Mouse (Mus musculus) heart, embryonic 16.5 days (tissue): ENCODE data around the gene Glis3. TPM values are rescaled to one million over a fixed set of nuclear protein-coding genes. Genes with fewer than 3 reads are reported as not detected.

ENCODE experiments used
- ATAC-seq: fragments of 200-750 bp; cut with Nextera tagmentation; replicated peaks from 2 replicates; pipeline ENCODE4 v1.8.0; 2017; ENCODE audit warnings: moderate number of reproducible peaks; ENCODE audit not compliant: insufficient read depth, low FRiP score; ENCODE audit errors: extremely low read depth
- H3K27ac ChIP-seq: fragments of 300-500 bp; sonication (generic); 2 replicates; pipeline ENCODE4 v1.5.1; 2014; ENCODE audit warnings: mild to moderate bottlenecking, low read length, control low read depth, moderate library complexity
- H3K27me3 ChIP-seq: fragments of 300-500 bp; sonication (generic); 2 replicates; pipeline ENCODE4 v1.6.1; 2014; ENCODE audit warnings: low read length, mixed read lengths; ENCODE audit not compliant: control insufficient read depth, insufficient read depth
- H3K36me3 ChIP-seq: fragments of 300-500 bp; sonication (generic); 2 replicates; pipeline ENCODE4 v1.6.1; 2014; ENCODE audit not compliant: control insufficient read depth, insufficient read depth
- H3K4me1 ChIP-seq: fragments of 300-500 bp; sonication (generic); 2 replicates; pipeline ENCODE4 v1.6.1; 2014; ENCODE audit warnings: low read length, mixed read lengths; ENCODE audit not compliant: control insufficient read depth, insufficient read depth
- H3K4me2 ChIP-seq: fragments of 300-500 bp; sonication (generic); 2 replicates; pipeline ENCODE4 v1.6.1; 2014; ENCODE audit warnings: low read depth, mild to moderate bottlenecking, control low read depth, low read length
- H3K4me3 ChIP-seq: fragments of 300-500 bp; sonication (generic); 2 replicates; pipeline ENCODE4 v1.5.1; 2014; ENCODE audit warnings: mild to moderate bottlenecking, control low read depth, low read length
- H3K9ac ChIP-seq: fragments of 300-500 bp; sonication (generic); 2 replicates; pipeline ENCODE4 v1.6.1; 2014; ENCODE audit warnings: low read length, control low read depth
- H3K9me3 ChIP-seq: fragments of 300-500 bp; sonication (generic); replicated peaks from 2 replicates; pipeline ENCODE4 v1.6.1; 2016; ENCODE audit warnings: low read length; ENCODE audit not compliant: control insufficient read depth
- WGBS: fragments of 180-500 bp; shearing (Covaris S2); extraction: QIAGEN DNeasy Blood & Tissue Kit; methylation state at CpG from one replicate; pipeline ENCODE4 v1.1.7; 2014; 5-methylcytosine and 5-hydroxymethylcytosine counted together
- polyA plus RNA-seq: library from polyadenylated mRNA; unstranded; fragments of >200 nt; fragmentation: Nextera tagmentation; extraction: Ambion mirVana; gene quantifications from 2 replicates; pipeline ENCODE4 v1.2.1, GENCODE M21; 2015

Glis3 gene
- polyA plus RNA-seq, 1 experiment from 2014 or later: 1.3 TPM

GRCm38 (mm10) chr19:28591736-28592477 lies 88.0 kb downstream of the Glis3 start:
- H3K9me3 ChIP-seq: no peaks in the 10 kb centered on the region
- no peak for ATAC-seq
- no peak overlapping the region for H3K4me3 ChIP-seq
- H3K27ac ChIP-seq: no peak overlapping the region
- H3K4me2 ChIP-seq: no peak overlapping the region
- H3K9ac ChIP-seq: no peak overlapping the region
- no peaks in the 10 kb centered on the region for H3K27me3 ChIP-seq
- H3K36me3 ChIP-seq: no peaks in the 10 kb centered on the region
- H3K4me1 ChIP-seq: peaks cover 2% of the 10 kb centered on the region; the same call in 1 of the 2 replicates
- 76% methylated on average over 7 of the region's 7 CpGs for WGBS

GRCm38 (mm10) chr19:28580499-28580898 lies 99.4 kb downstream of the Glis3 start:
- WGBS: 67% methylated on average over 8 of the region's 8 CpGs

GRCm38 (mm10) chr19:28579724-28580375 lies 100.0 kb downstream of the Glis3 start:
- H3K9me3 ChIP-seq: no peaks in the 10 kb centered on the region
- no peak for ATAC-seq
- H3K27me3 ChIP-seq: no peaks in the 10 kb centered on the region
- H3K4me1 ChIP-seq: no peaks in the 10 kb centered on the region
- H3K27ac ChIP-seq: no peak overlapping the region
- 65% methylated on average over 14 of the region's 14 CpGs for WGBS
- H3K36me3 ChIP-seq: no peaks in the 10 kb centered on the region
- H3K9ac ChIP-seq: no peak overlapping the region
- H3K4me2 ChIP-seq: no peak overlapping the region
- H3K4me3 ChIP-seq: no peak overlapping the region

More at GRCm38 (mm10) chr19:28580499-28580898, 99.4 kb downstream of the Glis3 start:
- H3K27ac ChIP-seq: no peak overlapping the region
- no peaks in the 10 kb centered on the region for H3K36me3 ChIP-seq
- no peaks in the 10 kb centered on the region for H3K4me1 ChIP-seq
- no peak overlapping the region for H3K9ac ChIP-seq
- no peaks in the 10 kb centered on the region for H3K9me3 ChIP-seq
- H3K27me3 ChIP-seq: no peaks in the 10 kb centered on the region
- no peak overlapping the region for H3K4me3 ChIP-seq
- H3K4me2 ChIP-seq: no peak overlapping the region
- ATAC-seq: no peak

GRCm38 (mm10) chr19:28577023-28577422 lies 102.9 kb downstream of the Glis3 start:
- no peak for ATAC-seq
- H3K4me2 ChIP-seq: no peak overlapping the region

GRCm38 (mm10) chr19:28576619-28577018 lies 103.3 kb downstream of the Glis3 start:
- Histone ChIP-seq H3K27ac (no peak overlapping the region), H3K27me3 (no peaks in the 10 kb centered on the region), H3K4me2 (no peak overlapping the region), H3K36me3 (no peaks in the 10 kb centered on the region), H3K9me3 (no peaks in the 10 kb centered on the region), H3K9ac (no peak overlapping the region), H3K4me3 (no peak overlapping the region), H3K4me1 (no peaks in the 10 kb centered on the region)
- 68% methylated on average over 6 of the region's 6 CpGs for WGBS
- no peak for ATAC-seq

More at GRCm38 (mm10) chr19:28577023-28577422, 102.9 kb downstream of the Glis3 start:
- Histone ChIP-seq H3K4me3 (no peak overlapping the region), H3K36me3 (no peaks in the 10 kb centered on the region), H3K9ac (no peak overlapping the region), H3K27ac (no peak overlapping the region), H3K9me3 (no peaks in the 10 kb centered on the region), H3K27me3 (no peaks in the 10 kb centered on the region), H3K4me1 (no peaks in the 10 kb centered on the region)
- 76% methylated on average over 12 of the region's 12 CpGs for WGBS

GRCm38 (mm10) chr19:28573641-28574040 lies 106.2 kb downstream of the Glis3 start:
- H3K27me3 ChIP-seq: no peaks in the 10 kb centered on the region
- H3K36me3 ChIP-seq: no peaks in the 10 kb centered on the region
- no peak overlapping the region for H3K9ac ChIP-seq
- no peak overlapping the region for H3K4me2 ChIP-seq
- H3K9me3 ChIP-seq: no peaks in the 10 kb centered on the region
- no peak for ATAC-seq
- H3K27ac ChIP-seq: no peak overlapping the region
- whole genome bisulfite sequencing: 83% methylated on average over 3 of the region's 3 CpGs
- no peak overlapping the region for H3K4me3 ChIP-seq
- no peaks in the 10 kb centered on the region for H3K4me1 ChIP-seq

- no peaks in the 10 kb centered on the region for H3K27me3 ChIP-seq
- H3K9ac ChIP-seq: no peak overlapping the region
- no peaks in the 10 kb centered on the region for H3K4me1 ChIP-seq
- H3K4me2 ChIP-seq: no peak overlapping the region
- H3K9me3 ChIP-seq: no peaks in the 10 kb centered on the region
- no peak overlapping the region for H3K27ac ChIP-seq
- WGBS: 52% methylated on average over 3 of the region's 3 CpGs
- ATAC-seq: no peak
- H3K4me3 ChIP-seq: no peak overlapping the region
- no peaks in the 10 kb centered on the region for H3K36me3 ChIP-seq
Measured at GRCm38 (mm10) chr19:28569856-28570255, 110.0 kb downstream of the Glis3 start.

- Histone ChIP-seq H3K9ac (no peak overlapping the region), H3K4me2 (no peak overlapping the region), H3K4me1 (no peaks in the 10 kb centered on the region), H3K9me3 (no peaks in the 10 kb centered on the region), H3K4me3 (no peak overlapping the region), H3K27me3 (no peaks in the 10 kb centered on the region), H3K27ac (no peak overlapping the region), H3K36me3 (no peaks in the 10 kb centered on the region)
- ATAC-seq: no peak
- WGBS: 51% methylated on average over 1 of the region's 1 CpGs
Measured at GRCm38 (mm10) chr19:28567100-28567499, 112.8 kb downstream of the Glis3 start.

GRCm38 (mm10) chr19:28566554-28566953 lies 113.3 kb downstream of the Glis3 start:
- H3K27ac ChIP-seq: no peak overlapping the region
- no peak overlapping the region for H3K9ac ChIP-seq
- ATAC-seq: no peak
- 32% methylated on average over 2 of the region's 2 CpGs for WGBS
- no peaks in the 10 kb centered on the region for H3K27me3 ChIP-seq
- no peak overlapping the region for H3K4me2 ChIP-seq
- H3K36me3 ChIP-seq: no peaks in the 10 kb centered on the region
- H3K4me3 ChIP-seq: no peak overlapping the region
- H3K9me3 ChIP-seq: no peaks in the 10 kb centered on the region
- no peaks in the 10 kb centered on the region for H3K4me1 ChIP-seq
